Mouse (Mus musculus) hindbrain, embryonic 15.5 days (tissue): ENCODE data around the gene Tmem29. TPM values are rescaled to one million over a fixed set of nuclear protein-coding genes. Genes with fewer than 3 reads are reported as not detected.
A peak's percentile ranks its signal among the peaks of the same experiment; 100 is the strongest.
"Not testable (repeated sequence)": the region's sequence is repeated elsewhere in the genome, so short reads cannot be mapped to it uniquely, and the experiment has no call there.

Experiments used
- ATAC-seq: fragments of 200-750 bp; cut with Nextera tagmentation; 2 replicates; pipeline ENCODE4 v1.8.0; 2017; ENCODE audit warnings: low read depth, moderate number of reproducible peaks, moderate TSS enrichment; ENCODE audit not compliant: low FRiP score
- H3K27ac ChIP-seq: fragments of 300-500 bp; sonication (generic); replicated peaks from 2 replicates; pipeline ENCODE4 v1.5.1; 2015; ENCODE audit warnings: mild to moderate bottlenecking, inconsistent platforms
- H3K27me3 ChIP-seq: fragments of 300-500 bp; sonication (generic); 2 replicates; pipeline ENCODE4 v1.6.1; 2015; ENCODE audit warnings: control low read depth, inconsistent platforms
- H3K36me3 ChIP-seq: fragments of 300-500 bp; sonication (generic); 2 replicates; pipeline ENCODE4 v1.6.1; 2015; ENCODE audit warnings: control low read depth, inconsistent platforms
- H3K4me1 ChIP-seq: fragments of 300-500 bp; sonication (generic); replicated peaks from 2 replicates; pipeline ENCODE4 v1.6.1; 2015; ENCODE audit warnings: control low read depth, inconsistent platforms
- H3K4me2 ChIP-seq: fragments of 300-500 bp; sonication (generic); 2 replicates; pipeline ENCODE4 v1.6.1; 2015; ENCODE audit warnings: moderate library complexity, mild to moderate bottlenecking, inconsistent platforms
- H3K4me3 ChIP-seq: fragments of 300-500 bp; sonication (generic); 2 replicates; pipeline ENCODE4 v1.5.1; 2015; ENCODE audit warnings: mild to moderate bottlenecking, inconsistent platforms
- H3K9ac ChIP-seq: fragments of 300-500 bp; sonication (generic); 2 replicates; pipeline ENCODE4 v1.6.1; 2015; ENCODE audit warnings: inconsistent platforms
- H3K9me3 ChIP-seq: fragments of 300-500 bp; sonication (generic); 2 replicates; pipeline ENCODE4 v1.6.1; 2016; ENCODE audit warnings: control low read depth, inconsistent platforms
- WGBS: fragments of 180-500 bp; shearing (Covaris S2); methylation state at CpG from one replicate; pipeline ENCODE4 v1.1.7; 2015; 5-methylcytosine and 5-hydroxymethylcytosine counted together
- polyA plus RNA-seq: library from polyadenylated mRNA; unstranded; fragments of >200 nt; fragmentation: Nextera tagmentation; extraction: Ambion mirVana; gene quantifications from 2 replicates; pipeline ENCODE4 v1.2.1, GENCODE M21; 2015

Tmem29 gene
- polyA plus RNA-seq = 68.8 and 76.7 TPM in 2 replicates

DNA sequence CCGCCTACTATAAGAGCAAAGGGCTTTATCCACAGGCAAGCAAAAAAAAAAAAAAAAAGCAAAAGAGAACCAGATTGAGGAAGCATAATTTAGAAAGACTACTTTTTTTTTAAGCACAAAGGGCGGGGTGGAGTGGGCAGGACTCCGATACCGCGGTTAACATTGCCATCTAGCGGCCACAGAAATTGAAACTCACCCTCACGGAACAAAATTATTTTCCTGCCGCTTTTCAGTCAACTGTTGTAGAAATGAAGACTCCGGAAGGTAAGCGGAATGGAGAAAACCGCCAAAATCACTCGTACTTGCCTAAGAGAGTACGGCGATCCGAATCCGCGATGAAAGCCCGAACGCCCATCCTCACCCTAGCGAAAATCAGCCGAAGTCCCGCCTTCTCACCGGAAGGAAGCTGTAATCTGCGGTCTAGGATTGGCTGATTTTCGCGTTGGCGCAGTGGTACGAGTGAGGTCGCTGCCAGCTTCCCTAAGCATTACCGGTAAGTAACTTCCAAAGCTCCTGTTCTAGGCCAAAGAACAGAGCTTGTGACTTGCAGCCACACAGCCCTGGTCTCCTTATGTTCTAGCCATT lies at the start of gene Tmem29:
Tmem29 (minus strand) TSS at position 389 of the 585 bp plus-strand sequence.
- Histone ChIP-seq H3K4me1 (peaks cover 3% of the 10 kb centered on the region), H3K27me3 (no peaks in the 10 kb centered on the region), H3K4me2 (peak within 1 kb of the TSS; percentile 53), H3K9ac (peak within 1 kb of the TSS; percentile 46), H3K36me3 (no peaks in the 10 kb centered on the region), H3K27ac (peak within 1 kb of the TSS; percentile 89), H3K9me3 (no peaks in the 10 kb centered on the region), H3K4me3 (peak within 1 kb of the TSS; percentile 46)
- WGBS = 2% methylated on average over 30 of the region's 30 CpGs
- ATAC-seq = peak; percentile 98

DNA sequence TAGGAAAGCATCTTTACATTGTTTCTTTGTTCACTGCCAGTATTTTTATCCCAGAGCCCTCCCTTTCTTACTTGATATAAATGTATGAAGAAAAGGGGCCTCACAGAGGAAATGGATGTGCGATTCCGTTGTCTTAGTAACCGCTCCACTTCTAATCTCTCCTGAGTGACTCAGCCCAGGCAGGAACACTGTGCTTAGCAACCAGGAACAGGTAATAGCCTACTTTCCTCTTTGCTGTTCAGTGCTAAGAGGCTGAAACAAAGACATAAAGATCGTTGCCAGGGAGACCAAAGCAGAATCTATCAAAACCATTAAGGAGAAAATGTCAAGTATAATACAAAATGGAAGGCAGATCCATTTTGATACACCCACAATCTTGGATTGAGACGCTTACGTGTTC lies 49.7 kb upstream of the Tmem29 start:
- ATAC-seq = peak; percentile 77; the same call in 1 of the 2 replicates
- H3K4me3 ChIP-seq = no peak overlapping the region
- H3K9ac ChIP-seq = no peak overlapping the region
- H3K9me3 ChIP-seq = no peaks in the 10 kb centered on the region
- no peaks in the 10 kb centered on the region for H3K36me3 ChIP-seq
- WGBS = 55% methylated on average over 6 of the region's 6 CpGs
- H3K4me2 ChIP-seq = no peak overlapping the region
- no peaks in the 10 kb centered on the region for H3K27me3 ChIP-seq
- H3K27ac ChIP-seq = peak overlapping the region; percentile 51; the same call in 1 of the 2 replicates
- H3K4me1 ChIP-seq = no peaks in the 10 kb centered on the region

DNA sequence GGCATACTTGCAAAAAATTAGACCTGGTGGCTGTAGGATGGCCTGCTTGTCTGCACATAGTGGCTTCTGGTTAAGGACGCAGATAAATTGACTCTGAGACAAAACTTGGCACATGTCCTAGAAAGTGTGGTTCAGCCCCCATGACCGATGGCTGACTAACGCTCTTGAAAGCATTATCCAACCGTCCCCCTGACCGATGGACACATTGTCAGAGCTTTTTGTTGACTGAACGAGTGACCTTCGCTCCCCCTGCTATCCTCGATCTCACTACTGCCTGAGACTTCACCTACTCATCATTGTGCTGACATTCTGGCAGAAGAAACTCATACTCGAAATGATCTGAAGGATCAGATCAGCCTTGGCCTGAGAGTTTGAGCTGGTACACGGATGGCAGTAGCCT lies 28.9 kb upstream of the Tmem29 start:
- H3K9me3 ChIP-seq, H3K9ac ChIP-seq, H3K4me1 ChIP-seq, ATAC-seq, H3K4me3 ChIP-seq, H3K4me2 ChIP-seq, H3K36me3 ChIP-seq, H3K27ac ChIP-seq, H3K27me3 ChIP-seq: not testable (repeated sequence)
- WGBS = 70% methylated on average over 3 of the region's 10 CpGs

DNA sequence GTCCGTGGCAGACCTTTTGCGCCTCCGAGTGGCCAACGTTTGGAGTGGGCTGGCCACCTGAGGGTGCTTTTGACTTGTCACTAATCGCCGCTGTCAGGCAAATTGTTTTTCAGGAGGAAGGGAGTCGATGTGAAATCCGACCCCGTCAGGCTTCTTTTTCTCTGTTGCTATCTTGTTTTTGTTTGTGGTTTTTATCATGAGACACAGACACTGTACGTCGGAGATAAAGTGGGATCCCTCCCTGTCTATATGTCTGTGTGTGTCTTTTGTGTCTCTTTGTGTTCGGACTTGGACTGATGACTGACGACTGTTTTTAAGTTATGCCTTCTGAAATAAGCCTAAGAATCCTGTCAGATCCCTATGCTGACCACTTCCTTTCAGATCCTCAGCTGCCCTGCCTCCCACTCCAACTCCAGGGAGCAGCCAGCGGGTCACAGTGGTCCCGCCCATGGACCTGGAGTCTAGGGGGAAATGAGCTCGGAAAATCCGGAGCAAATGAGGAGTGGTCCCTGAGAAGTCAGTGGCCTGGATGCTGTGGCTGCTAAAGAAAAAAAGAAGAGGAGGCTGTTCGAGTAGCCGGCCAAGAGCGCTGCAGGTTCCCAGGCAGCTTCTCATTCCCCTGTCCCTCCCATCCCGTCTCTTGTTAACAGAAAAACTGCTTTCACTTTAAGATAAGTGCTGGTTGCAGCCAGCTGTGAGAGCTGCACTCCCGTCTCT lies 27.5 kb upstream of the Tmem29 start:
- not testable (repeated sequence) for H3K4me3 ChIP-seq, H3K4me2 ChIP-seq, H3K36me3 ChIP-seq, H3K4me1 ChIP-seq, H3K27ac ChIP-seq, H3K9me3 ChIP-seq, H3K9ac ChIP-seq, ATAC-seq, H3K27me3 ChIP-seq
- 66% methylated on average over 11 of the region's 22 CpGs for WGBS

DNA sequence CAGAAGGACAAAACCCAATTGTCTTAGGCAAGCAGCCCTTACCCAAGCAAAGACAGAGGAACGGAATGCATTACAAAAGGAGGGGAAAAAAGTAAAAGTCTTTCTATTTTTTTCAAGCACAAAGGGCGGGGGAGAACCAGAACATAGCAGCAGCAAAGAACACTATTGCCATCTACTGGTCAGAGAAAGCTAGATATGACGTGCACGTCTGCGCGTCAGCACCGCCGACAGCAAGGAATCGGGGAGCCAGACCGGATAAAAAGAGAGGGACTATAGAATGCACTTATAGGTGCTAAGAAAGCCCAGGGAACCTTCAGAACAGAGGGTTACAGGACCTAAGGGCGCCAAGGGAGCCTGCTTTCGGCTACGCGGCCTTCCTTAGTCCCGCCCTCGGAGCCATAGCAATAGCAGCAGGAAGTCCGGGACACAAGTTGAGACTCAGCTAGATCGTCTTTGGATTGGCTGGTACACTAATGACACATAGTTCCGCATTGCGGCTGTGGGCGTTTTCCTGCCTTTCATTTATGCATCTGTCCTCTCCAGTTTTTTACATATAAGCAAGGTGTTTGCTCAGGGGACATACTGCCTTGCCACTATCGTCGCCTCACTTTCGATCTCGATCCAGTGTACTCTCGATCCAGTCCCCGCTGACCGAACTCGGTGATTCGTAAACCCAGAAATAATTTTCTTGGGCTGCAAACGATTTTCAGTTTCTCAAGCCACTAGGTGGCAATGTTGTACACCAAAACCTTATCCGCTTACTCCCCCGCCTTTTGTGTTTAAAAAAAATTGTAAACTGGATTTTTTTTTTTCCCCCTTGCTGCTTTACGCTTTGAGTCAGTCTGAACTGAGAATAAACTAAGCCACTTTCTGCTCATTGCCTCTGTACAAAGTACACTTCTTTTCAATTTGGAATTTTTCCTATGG lies 19.2 kb upstream of the Tmem29 start:
- H3K9me3 ChIP-seq = no peaks in the 10 kb centered on the region
- peak overlapping the region; percentile 54 for H3K4me3 ChIP-seq
- no peaks in the 10 kb centered on the region for H3K27me3 ChIP-seq
- peak; percentile 98 for ATAC-seq
- H3K4me2 ChIP-seq = peak overlapping the region; percentile 42
- H3K9ac ChIP-seq = peak overlapping the region; percentile 62
- H3K36me3 ChIP-seq = no peaks in the 10 kb centered on the region
- WGBS = under 1% methylated on average over 34 of the region's 34 CpGs
- no peaks in the 10 kb centered on the region for H3K4me1 ChIP-seq
- H3K27ac ChIP-seq = peak overlapping the region; percentile 98

DNA sequence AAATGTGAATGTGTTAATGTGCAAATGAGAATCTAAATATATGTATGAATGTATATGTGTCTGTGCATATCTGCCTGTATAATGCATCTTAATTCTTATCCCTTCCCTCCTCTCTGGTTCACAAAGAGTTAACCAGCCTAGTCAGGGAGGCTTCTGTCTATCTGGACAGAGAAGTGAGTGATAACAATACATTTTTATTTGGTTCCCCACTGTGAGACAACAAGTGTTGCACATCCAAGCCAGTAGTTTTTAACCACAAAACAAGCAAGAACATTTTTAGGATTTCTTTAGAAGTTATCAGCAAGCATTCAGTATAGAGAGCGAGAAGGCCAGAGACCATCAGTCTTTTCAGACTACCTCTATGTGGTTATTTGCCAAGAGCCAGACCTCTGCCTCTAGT lies 12.5 kb upstream of the Tmem29 start:
- 80% methylated on average over 1 of the region's 1 CpGs for WGBS
- no peaks in the 10 kb centered on the region for H3K4me1 ChIP-seq
- H3K4me2 ChIP-seq = no peak overlapping the region
- H3K27ac ChIP-seq = no peak overlapping the region
- H3K36me3 ChIP-seq = no peaks in the 10 kb centered on the region
- no peak for ATAC-seq
- H3K9me3 ChIP-seq = no peaks in the 10 kb centered on the region
- H3K27me3 ChIP-seq = no peaks in the 10 kb centered on the region
- H3K4me3 ChIP-seq = no peak overlapping the region
- H3K9ac ChIP-seq = no peak overlapping the region

DNA sequence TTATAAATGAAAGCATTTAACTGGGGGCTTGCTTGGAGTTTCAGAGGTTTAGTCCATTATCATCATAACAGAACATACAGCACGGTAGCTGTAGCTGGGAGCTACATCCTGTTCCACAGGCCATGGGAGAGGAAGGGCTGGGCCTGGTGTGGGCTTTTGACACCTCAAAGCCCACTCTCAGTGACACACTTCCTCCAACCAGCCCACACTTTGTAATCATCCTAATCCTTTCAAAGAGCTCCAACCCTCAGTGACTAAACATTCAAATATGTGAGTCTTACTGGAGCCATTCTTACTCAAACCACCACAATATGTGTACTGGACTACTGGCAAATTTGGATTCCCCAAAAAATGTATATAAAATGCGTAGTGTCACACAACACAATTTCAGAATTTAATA lies 9.3 kb upstream of the Tmem29 start:
- no peak overlapping the region for H3K4me2 ChIP-seq
- WGBS = 91% methylated on average over 2 of the region's 2 CpGs
- H3K4me1 ChIP-seq = no peaks in the 10 kb centered on the region
- H3K36me3 ChIP-seq = no peaks in the 10 kb centered on the region
- no peak for ATAC-seq
- no peaks in the 10 kb centered on the region for H3K27me3 ChIP-seq
- H3K9ac ChIP-seq = no peak overlapping the region
- H3K9me3 ChIP-seq = no peaks in the 10 kb centered on the region
- H3K27ac ChIP-seq = no peak overlapping the region
- H3K4me3 ChIP-seq = no peak overlapping the region

DNA sequence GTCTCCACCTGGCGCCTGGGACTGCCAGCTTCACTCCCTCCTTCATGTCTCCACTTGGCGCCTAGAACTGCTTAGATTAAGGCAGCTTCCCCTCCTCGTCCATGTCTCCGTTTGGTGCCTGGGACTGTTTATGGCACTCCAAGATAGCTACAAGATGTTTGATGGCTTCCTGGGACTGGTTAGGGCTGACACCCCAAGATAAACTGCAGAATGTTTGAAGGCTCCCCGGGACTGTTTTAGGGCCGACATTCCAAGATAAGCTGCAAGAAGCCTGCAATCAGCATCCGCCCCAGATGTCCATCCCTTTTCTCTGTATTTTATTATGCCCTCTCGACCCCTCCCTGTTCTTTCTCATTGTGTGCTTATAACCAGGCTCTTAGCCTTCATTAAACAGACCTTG lies 7.9 kb upstream of the Tmem29 start:
- not testable (repeated sequence) for H3K4me3 ChIP-seq, H3K4me2 ChIP-seq, H3K27ac ChIP-seq, ATAC-seq, H3K9me3 ChIP-seq, H3K9ac ChIP-seq, H3K4me1 ChIP-seq, H3K27me3 ChIP-seq, H3K36me3 ChIP-seq
- WGBS = 76% methylated on average over 8 of the region's 8 CpGs

DNA sequence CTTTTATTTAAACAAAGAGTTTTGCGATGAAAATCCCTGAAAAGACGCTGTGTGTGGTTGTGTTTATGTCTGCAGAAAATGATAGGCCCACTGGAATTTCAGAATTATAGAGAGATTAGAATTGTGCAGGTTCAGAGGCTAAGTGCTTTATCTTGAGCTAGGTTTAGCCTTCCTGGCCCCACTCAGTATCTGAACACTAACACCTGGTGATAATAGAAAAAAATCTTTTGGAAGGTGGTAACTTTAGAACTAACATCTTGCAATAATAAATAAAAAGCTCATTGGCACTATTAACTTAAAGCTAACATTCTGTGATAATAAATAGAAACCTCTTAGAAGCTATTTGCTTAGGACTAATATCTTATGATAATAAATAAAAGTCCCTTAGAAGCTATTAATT lies 1.2 kb upstream of the Tmem29 start:
- Histone ChIP-seq H3K4me2 (no peak overlapping the region), H3K36me3 (no peaks in the 10 kb centered on the region), H3K27me3 (no peaks in the 10 kb centered on the region), H3K9ac (no peak overlapping the region), H3K27ac (no peak overlapping the region), H3K9me3 (no peaks in the 10 kb centered on the region), H3K4me1 (peaks cover 3% of the 10 kb centered on the region), H3K4me3 (no peak overlapping the region)
- no peak for ATAC-seq
- 75% methylated on average over 2 of the region's 2 CpGs for WGBS

DNA sequence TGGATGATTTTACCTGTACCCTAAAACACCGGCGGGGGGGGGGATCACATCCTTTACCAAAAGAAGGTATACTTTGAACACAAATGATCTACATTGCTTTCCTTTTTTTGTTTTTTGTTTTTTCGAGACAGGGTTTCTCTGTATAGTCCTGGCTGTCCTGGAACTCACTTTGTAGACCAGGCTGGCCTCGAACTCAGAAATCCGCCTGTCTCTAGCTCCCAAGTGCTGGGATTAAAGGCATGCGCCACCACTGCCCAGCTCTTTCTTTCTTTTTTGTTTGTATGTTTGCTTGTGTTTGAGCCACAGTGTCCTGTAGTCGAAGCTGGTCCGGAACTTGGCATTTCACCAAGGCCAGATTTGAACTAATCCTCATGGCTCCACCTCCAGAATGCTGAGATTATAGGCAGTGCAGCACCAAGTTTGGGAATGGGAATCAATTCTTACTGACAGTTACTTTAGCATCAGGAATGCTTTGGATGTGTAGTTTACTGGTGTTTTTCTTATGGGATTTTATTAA lies 515 bp upstream of the Tmem29 start:
- Histone ChIP-seq H3K27me3 (no peaks in the 10 kb centered on the region), H3K9ac (peak overlapping the region; percentile 46), H3K36me3 (no peaks in the 10 kb centered on the region), H3K4me3 (peak overlapping the region; percentile 46), H3K9me3 (no peaks in the 10 kb centered on the region), H3K4me1 (peaks cover 3% of the 10 kb centered on the region), H3K27ac (peak overlapping the region; percentile 89), H3K4me2 (peak overlapping the region; percentile 53)
- WGBS = 38% methylated on average over 8 of the region's 8 CpGs
- ATAC-seq = peak; percentile 5; the same call in 1 of the 2 replicates

DNA sequence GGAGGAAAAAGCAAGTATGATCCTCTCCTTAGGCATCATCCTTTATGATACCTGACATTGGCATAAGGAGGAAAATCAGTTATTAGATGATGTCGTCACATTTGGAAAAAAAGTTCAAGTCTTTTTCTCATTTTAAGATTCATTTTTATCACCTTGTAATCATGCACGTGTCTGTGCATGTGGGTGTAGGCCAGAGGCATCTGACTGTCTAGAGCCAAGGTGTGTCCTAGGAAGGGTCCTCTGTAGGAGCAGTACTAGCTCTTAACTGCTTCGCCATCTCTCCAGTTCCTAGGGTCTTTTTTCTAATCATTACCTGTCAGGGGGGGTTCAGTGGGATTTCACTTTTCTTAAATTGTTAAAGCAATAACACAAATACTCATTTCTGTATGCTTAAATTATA lies 818 bp downstream of the Tmem29 start:
- peak overlapping the region; percentile 52 for H3K4me2 ChIP-seq
- peak overlapping the region; percentile 89; the same call in 1 of the 2 replicates for H3K27ac ChIP-seq
- no peaks in the 10 kb centered on the region for H3K36me3 ChIP-seq
- no peaks in the 10 kb centered on the region for H3K27me3 ChIP-seq
- 38% methylated on average over 3 of the region's 3 CpGs for WGBS
- peak overlapping the region; percentile 36; the same call in 1 of the 2 replicates for H3K9ac ChIP-seq
- peak; percentile 61 for ATAC-seq
- H3K4me3 ChIP-seq = peak overlapping the region; percentile 46
- H3K4me1 ChIP-seq = peaks cover 3% of the 10 kb centered on the region
- H3K9me3 ChIP-seq = no peaks in the 10 kb centered on the region
